Mouse (Mus musculus) limb, embryonic 11.5 days (tissue): ENCODE results near the gene Gm4981. TPM values are rescaled to one million over a fixed set of nuclear protein-coding genes. Genes with fewer than 3 reads are reported as not detected.
"Not testable (repeated sequence)": the region's sequence is repeated elsewhere in the genome, so short reads cannot be mapped to it uniquely, and the experiment has no call there.

Source experiments
- ATAC-seq: fragments of 200-750 bp; cut with Nextera tagmentation; 2 replicates; pipeline ENCODE4 v1.8.0; 2017; ENCODE audit warnings: low read depth; ENCODE audit not compliant: insufficient number of reproducible peaks, low FRiP score, low TSS enrichment
- DNase-seq: peaks from one replicate; pipeline ENCODE4 v3.0.0-alpha.2; 2015; ENCODE audit warnings: low spot score
- H3K27ac ChIP-seq: fragments of 300-500 bp; sonication (generic); replicated peaks from 2 replicates; pipeline ENCODE4 v1.5.1; 2014; ENCODE audit warnings: low read depth, mild to moderate bottlenecking, low read length
- H3K27me3 ChIP-seq: fragments of 300-500 bp; sonication (generic); 2 replicates; pipeline ENCODE4 v1.6.1; 2014; ENCODE audit warnings: mild to moderate bottlenecking, low read length, mixed read lengths; ENCODE audit not compliant: control insufficient read depth, insufficient read depth
- H3K36me3 ChIP-seq: fragments of 300-500 bp; sonication (generic); 2 replicates; pipeline ENCODE4 v1.6.1; 2014; ENCODE audit warnings: mild to moderate bottlenecking, low read length, moderate library complexity, mixed read lengths; ENCODE audit not compliant: control insufficient read depth, insufficient read depth
- H3K4me1 ChIP-seq: fragments of 300-500 bp; sonication (generic); 2 replicates; pipeline ENCODE4 v1.6.1; 2014; ENCODE audit warnings: low read length, mixed read lengths; ENCODE audit not compliant: control insufficient read depth, insufficient read depth
- H3K4me2 ChIP-seq: fragments of 300-500 bp; sonication (generic); 2 replicates; pipeline ENCODE4 v1.6.1; 2014; ENCODE audit warnings: low read depth, mild to moderate bottlenecking, moderate library complexity; ENCODE audit not compliant: severe bottlenecking
- H3K4me3 ChIP-seq: fragments of 300-500 bp; sonication (generic); 2 replicates; pipeline ENCODE4 v1.5.1; 2014; ENCODE audit warnings: low read depth, low read length
- H3K9ac ChIP-seq: fragments of 300-500 bp; sonication (generic); 2 replicates; pipeline ENCODE4 v1.6.1; 2014; ENCODE audit warnings: mild to moderate bottlenecking, low read length
- H3K9me3 ChIP-seq: fragments of 300-500 bp; sonication (generic); 2 replicates; pipeline ENCODE4 v1.6.1; 2016; ENCODE audit warnings: low read length; ENCODE audit not compliant: control insufficient read depth
- WGBS: fragments of 180-500 bp; shearing (Covaris S2); extraction: QIAGEN DNeasy Blood & Tissue Kit; methylation state at CpG from one replicate; pipeline ENCODE4 v1.1.7; 2014; 5-methylcytosine and 5-hydroxymethylcytosine counted together
- polyA plus RNA-seq: library from polyadenylated mRNA; unstranded; fragments of >200 nt; fragmentation: Nextera tagmentation; extraction: Ambion mirVana; gene quantifications from 2 replicates; pipeline ENCODE4 v1.2.1, GENCODE M21; 2014

Gene Gm4981
- polyA plus RNA-seq, 1 experiment from 2014 or later: not detected

DNA sequence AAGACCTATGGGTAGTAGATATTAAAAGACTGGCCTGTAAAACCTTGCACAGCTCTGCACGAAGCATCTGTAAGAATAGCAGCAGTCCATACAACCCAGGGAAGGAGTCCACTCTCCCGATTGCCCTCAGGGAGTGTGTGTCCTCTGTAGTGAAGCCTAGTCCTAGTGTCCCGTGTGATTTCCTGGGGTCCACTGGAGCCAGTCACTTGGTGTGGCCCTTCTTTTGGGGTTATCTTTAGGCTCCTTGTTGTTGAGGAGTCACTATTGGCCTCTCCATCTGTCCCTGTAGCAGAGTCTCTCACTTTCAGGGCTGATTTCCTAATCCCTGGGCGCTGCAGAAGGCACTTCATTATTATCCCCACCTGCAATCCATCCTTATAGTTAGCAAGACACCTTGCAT lies 1.5 kb downstream of the Gm4981 start:
- not testable (repeated sequence) for H3K27me3 ChIP-seq, H3K9ac ChIP-seq, H3K4me1 ChIP-seq, DNase-seq, H3K27ac ChIP-seq, ATAC-seq, H3K36me3 ChIP-seq, H3K4me2 ChIP-seq, H3K4me3 ChIP-seq
- peaks cover 16% of the 10 kb centered on the region for H3K9me3 ChIP-seq
- WGBS: 89% methylated on average over 4 of the region's 4 CpGs

DNA sequence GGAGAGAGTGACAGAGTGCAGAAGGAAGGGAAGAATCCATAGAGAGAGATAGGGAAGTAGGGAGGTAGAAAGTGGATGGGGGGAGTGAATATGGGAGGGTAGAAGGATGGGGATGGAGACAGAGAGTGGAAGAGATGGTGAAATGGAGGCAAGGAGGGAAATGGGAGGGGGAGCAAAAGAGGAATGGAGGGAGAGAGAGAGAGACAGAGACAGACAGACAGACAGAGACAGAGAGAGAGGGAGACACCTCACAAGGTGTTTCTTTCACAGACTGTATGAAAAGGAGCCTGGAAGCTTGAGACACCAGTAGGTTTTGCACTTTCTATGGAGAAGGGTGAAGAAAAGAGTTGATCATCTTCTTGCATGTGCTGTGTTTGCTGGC lies 2.8 kb downstream of the Gm4981 start:
- not testable (repeated sequence) for DNase-seq, H3K4me2 ChIP-seq, H3K36me3 ChIP-seq, ATAC-seq, H3K27me3 ChIP-seq, H3K4me1 ChIP-seq, H3K4me3 ChIP-seq, H3K27ac ChIP-seq, H3K9ac ChIP-seq
- H3K9me3 ChIP-seq: peaks cover 12% of the 10 kb centered on the region

DNA sequence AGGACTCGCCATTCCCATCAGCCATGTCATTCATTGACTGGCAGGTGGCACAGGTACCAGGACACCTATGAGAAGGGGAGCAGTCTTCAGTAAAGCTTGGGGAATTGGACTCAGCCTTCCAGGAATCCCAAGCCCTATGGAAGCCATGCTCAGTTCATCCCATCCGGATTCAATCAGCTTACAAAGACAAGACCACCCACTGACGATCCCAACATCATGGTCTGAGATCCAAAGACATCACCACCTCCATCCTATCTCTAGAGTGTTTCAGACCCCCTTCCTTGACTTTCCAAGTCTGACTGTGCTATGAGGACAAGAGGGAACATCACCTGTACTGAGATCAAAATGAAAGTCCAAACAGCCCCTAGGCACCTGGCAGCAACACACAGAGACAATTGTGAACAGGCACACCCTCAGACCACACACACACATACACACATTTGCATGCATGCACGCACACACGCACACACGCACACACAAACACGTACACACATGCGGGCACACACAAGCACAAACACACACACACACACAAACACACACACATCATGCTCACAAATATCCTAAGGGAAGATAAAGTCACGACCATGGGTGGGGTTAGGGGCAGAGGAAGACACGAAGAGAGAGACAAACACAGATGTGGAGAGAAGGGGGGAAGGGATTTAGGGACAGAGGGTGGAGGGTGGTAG lies 3.3 kb downstream of the Gm4981 start:
- WGBS: 79% methylated on average over 9 of the region's 10 CpGs
- not testable (repeated sequence) for H3K27ac ChIP-seq, H3K9ac ChIP-seq, DNase-seq, H3K4me2 ChIP-seq, H3K4me3 ChIP-seq, H3K36me3 ChIP-seq, H3K4me1 ChIP-seq, H3K27me3 ChIP-seq
- ATAC-seq: peak; percentile 55
- H3K9me3 ChIP-seq: peaks cover 12% of the 10 kb centered on the region

DNA sequence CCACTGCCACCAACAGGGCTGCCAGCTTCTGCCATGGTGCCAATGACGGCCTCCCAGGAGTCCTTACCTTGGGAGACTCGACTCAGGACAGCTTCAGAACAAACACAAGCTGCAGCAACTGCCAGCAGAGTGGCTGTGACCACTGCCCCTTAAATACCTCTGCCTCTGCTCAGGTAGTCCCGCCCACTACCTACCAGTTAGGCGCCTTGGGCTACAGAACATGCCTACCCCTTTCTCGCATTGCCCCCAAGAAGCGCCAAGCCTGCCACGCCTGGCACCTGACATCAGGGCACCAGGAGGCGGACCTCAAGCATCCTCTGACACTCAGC lies 3.9 kb downstream of the Gm4981 start, which contains the start of gene Duxf3:
Gene Duxf3, minus strand, starts transcription at position 35 of the 329 bp plus-strand sequence.
- 83% methylated on average over 6 of the region's 8 CpGs for WGBS
- not testable (repeated sequence) for H3K4me2 ChIP-seq
- peak; percentile 66 for ATAC-seq

DNA sequence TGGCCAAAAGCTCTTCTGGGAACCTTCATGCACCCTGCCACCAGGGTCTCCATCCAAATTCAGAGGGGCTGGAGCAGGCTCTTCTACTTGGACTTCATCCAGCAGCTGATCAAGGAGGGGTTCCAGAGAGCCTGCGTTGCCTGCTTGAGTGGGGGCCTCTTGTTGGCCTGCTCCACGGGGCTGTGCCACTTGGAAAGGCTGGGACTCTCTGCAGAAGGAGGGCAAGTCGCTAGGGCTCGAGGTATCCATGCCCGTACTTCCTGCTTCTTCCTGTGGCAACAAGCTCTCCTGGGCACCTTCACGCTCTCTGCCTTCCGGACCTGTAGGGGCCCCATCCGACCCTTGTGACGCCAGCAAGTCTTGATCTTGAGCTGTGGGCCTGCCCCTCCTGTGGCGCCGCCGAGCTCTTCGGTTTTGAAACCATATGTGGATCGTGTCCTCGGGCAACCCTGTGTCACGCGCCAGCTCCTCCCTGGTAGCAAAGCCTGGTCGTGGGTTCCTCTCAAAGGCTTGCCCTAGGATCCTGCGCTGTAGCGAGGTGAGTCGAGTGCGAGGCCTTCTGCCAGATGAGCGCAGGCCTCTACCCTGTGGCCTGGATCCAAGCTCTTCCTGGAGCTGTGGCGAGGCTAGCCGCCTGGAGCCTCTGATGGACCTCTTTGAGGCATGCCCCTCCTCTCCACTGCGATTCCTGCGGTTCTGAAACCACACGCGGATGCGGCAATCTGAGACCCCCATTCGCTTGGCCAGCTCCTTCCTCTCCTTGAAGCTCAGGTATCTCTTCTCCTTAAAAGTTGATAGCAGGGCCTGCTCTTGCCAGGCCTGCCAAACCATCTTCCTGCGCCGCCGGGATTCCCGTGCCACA lies 4.5 kb downstream of the Gm4981 start:
- H3K27me3 ChIP-seq, H3K4me1 ChIP-seq, H3K4me3 ChIP-seq, H3K4me2 ChIP-seq, H3K9ac ChIP-seq, H3K27ac ChIP-seq, H3K36me3 ChIP-seq, H3K9me3 ChIP-seq: not testable (repeated sequence)
- WGBS: 88% methylated on average over 32 of the region's 35 CpGs
- peak; percentile 79 for DNase-seq
- ATAC-seq: peak; percentile 85

More for the DNA sequence above, 3.9 kb downstream of the Gm4981 start, which contains the start of gene Duxf3:
- not testable (repeated sequence) for H3K27me3 ChIP-seq, H3K27ac ChIP-seq, H3K9me3 ChIP-seq, H3K9ac ChIP-seq, DNase-seq, H3K4me1 ChIP-seq, H3K36me3 ChIP-seq, H3K4me3 ChIP-seq

DNA sequence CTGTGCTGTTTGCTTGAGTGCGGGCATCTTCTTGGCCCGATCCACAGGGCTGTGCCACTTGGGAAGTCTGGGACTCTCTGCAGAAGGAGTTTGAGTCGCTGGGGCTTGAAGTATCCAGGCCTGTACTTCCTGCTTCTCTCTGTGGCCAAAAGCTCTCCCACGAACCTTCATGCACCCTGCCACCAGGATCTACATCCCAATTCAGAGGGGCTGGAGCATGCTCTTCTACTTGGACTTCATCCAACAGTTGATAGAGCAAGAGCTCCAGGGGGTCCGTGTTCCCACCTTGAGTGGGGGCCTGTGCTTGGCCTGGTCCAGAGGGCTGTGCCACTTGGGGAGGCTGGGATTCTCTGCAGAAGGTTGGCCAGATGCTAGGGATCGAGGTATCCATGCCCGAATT lies 5.4 kb downstream of the Gm4981 start:
- H3K27ac ChIP-seq, H3K9ac ChIP-seq, H3K27me3 ChIP-seq, H3K4me3 ChIP-seq, H3K36me3 ChIP-seq, H3K4me1 ChIP-seq, DNase-seq, H3K4me2 ChIP-seq, ATAC-seq: not testable (repeated sequence)
- peaks cover 14% of the 10 kb centered on the region for H3K9me3 ChIP-seq
- WGBS: 80% methylated on average over 5 of the region's 7 CpGs

- not testable (repeated sequence) for H3K4me3 ChIP-seq, H3K27me3 ChIP-seq, DNase-seq, H3K27ac ChIP-seq, H3K4me1 ChIP-seq, H3K36me3 ChIP-seq, H3K9ac ChIP-seq, H3K4me2 ChIP-seq, ATAC-seq
- peaks cover 14% of the 10 kb centered on the region for H3K9me3 ChIP-seq
- 50% methylated on average over 3 of the region's 3 CpGs for WGBS
Measured at GRCm38 (mm10) chr10:58230021-58230420, 6.5 kb downstream of the Gm4981 start.

GRCm38 (mm10) chr10:58227798-58228197 lies 8.7 kb downstream of the Gm4981 start:
- H3K9ac ChIP-seq, H3K4me3 ChIP-seq, DNase-seq, H3K27me3 ChIP-seq, H3K4me1 ChIP-seq, H3K36me3 ChIP-seq, ATAC-seq, H3K4me2 ChIP-seq, H3K27ac ChIP-seq: not testable (repeated sequence)
- WGBS: 81% methylated on average over 2 of the region's 6 CpGs
- peaks cover 14% of the 10 kb centered on the region for H3K9me3 ChIP-seq
